Comparison of ENCODE assay signal across 8 mouse cellular contexts in the genomic region with DNA sequence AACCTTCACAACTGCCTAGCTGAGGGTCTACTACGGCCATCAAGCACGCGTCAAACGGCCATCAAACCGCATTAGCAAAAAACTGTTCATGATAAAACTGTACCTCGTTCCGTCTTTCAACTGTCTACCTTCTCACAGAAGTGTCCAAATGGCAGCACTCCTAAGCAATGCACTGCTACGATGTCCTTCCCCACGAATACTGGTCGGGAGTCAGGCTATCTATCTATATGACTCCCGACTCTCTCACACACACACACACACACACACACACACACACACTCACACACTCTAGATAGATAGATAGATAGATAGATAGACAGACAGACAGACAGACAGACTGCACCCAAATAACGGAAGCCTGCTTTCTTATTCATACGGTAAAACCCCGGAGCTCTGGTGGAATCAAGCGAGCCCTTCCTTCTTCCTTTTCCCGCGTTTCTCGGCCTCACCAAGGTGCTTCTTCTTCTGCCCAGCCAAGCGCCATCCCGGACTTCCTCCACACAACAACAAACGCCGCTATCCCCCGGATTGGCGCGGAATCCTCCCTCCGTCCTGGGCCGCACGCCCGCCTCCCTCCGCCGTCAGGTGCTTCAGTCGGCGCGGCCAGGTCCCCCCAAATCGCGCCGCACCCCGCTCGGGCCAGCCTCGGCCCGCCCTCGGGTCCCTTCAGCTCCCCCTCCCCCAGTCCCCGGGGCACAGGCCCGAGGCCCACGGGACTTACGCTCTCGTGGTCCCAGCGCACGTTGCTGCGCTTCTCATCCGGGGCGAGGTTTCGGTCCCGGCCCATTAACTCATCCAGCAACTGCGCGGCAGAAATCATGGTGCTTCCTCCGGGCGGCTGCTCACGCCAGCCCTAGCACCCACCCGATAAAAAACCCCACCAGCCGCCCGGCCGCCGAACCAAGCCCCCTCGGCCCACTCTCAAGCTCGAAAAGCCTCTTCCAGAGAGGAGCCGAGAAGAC. TPM values are rescaled to one million over a fixed set of nuclear protein-coding genes. Genes with fewer than 3 reads are reported as not detected.
DNase-seq lines count a peak whose midpoint lies in the region; ATAC-seq and TF ChIP-seq lines count a peak whose summit lies in the region.

No protein-coding gene starts in this region.

- H3K4me1 ChIP-seq in neural tube, embryonic 11.5 days (ENCODE audit: control insufficient read depth, insufficient read depth, low read length), result peaks cover 3% of the 10 kb centered on the region; the same call in 1 of the 2 replicates
- H3K4me1 ChIP-seq in intestine, postnatal 0 days (replicated peaks; ENCODE audit: control insufficient read depth, insufficient read depth, low read length), result peaks cover 5% of the 10 kb centered on the region; the same call in 1 of the 2 replicates
- peaks cover 49% of the 10 kb centered on the region for H3K4me1 ChIP-seq in megakaryocyte, embryonic 14.5 days

- no peaks in the 10 kb centered on the region for H3K27me3 ChIP-seq in neural tube, embryonic 11.5 days (ENCODE audit: control insufficient read depth, insufficient read depth, low read length)
- no peaks in the 10 kb centered on the region for H3K27me3 ChIP-seq in intestine, postnatal 0 days (replicated peaks; ENCODE audit: control insufficient read depth, insufficient read depth, low read length)
- no peaks in the 10 kb centered on the region for H3K27me3 ChIP-seq in megakaryocyte, embryonic 14.5 days (replicated peaks)

- peak; percentile 68 for ATAC-seq in neural tube, embryonic 11.5 days (ENCODE audit: insufficient read depth, low FRiP score, low TSS enrichment)
- peak; percentile 57 for ATAC-seq in erythroblast, adult 5-6 weeks (replicated peaks; ENCODE audit: low FRiP score, poor library complexity, severe bottlenecking)
- ATAC-seq in intestine, postnatal 0 days, result peak; percentile 65

- WGBS in neural tube, embryonic 11.5 days, result under 1% methylated on average over 64 of the region's 67 CpGs
- under 1% methylated on average over 66 of the region's 67 CpGs for whole genome bisulfite sequencing in intestine, postnatal 0 days

- H3K36me3 ChIP-seq in neural tube, embryonic 11.5 days (ENCODE audit: control insufficient read depth, insufficient read depth, low read length), result peaks cover 2% of the 10 kb centered on the region; the same call in 1 of the 2 replicates
- H3K36me3 ChIP-seq in intestine, postnatal 0 days (ENCODE audit: control insufficient read depth, insufficient read depth), result no peaks in the 10 kb centered on the region
- H3K36me3 ChIP-seq in megakaryocyte, embryonic 14.5 days (replicated peaks; ENCODE audit: low read length), result peaks cover 21% of the 10 kb centered on the region

- peak overlapping the region; percentile 94 for H3K4me3 ChIP-seq in neural tube, embryonic 11.5 days (ENCODE audit: low read depth, low read length)
- H3K4me3 ChIP-seq in intestine, postnatal 0 days (ENCODE audit: low read depth, low read length), result peak overlapping the region; percentile 99
- peak overlapping the region; percentile 92 for H3K4me3 ChIP-seq in megakaryocyte, embryonic 14.5 days (replicated peaks)

- H3K9ac ChIP-seq in neural tube, embryonic 11.5 days (ENCODE audit: low read length), result peak overlapping the region; percentile 80
- H3K9ac ChIP-seq in intestine, postnatal 0 days (ENCODE audit: low read depth, low read length), result peak overlapping the region; percentile 97

- no peak for TF ChIP-seq CTCF in intestine, postnatal 0 days (IDR thresholded peaks at IDR 0.05; ENCODE audit: low read depth)

- H3K27ac ChIP-seq in neural tube, embryonic 11.5 days (ENCODE audit: low read depth, low read length), result peak overlapping the region; percentile 88
- H3K27ac ChIP-seq in intestine, postnatal 0 days (ENCODE audit: low read depth, low read length), result peak overlapping the region; percentile 98

- peak overlapping the region; percentile 88 for H3K4me2 ChIP-seq in neural tube, embryonic 11.5 days (ENCODE audit: low read depth)
- H3K4me2 ChIP-seq in intestine, postnatal 0 days (replicated peaks; ENCODE audit: low read depth), result peak overlapping the region; percentile 74

- no peak for DNase-seq in neural tube, embryonic 11.5 days (ENCODE audit: low spot score)
- no peak for DNase-seq in neural tube, embryonic 10.5 days (ENCODE audit: extremely low spot score, low spot score)
- DNase-seq in adrenal gland, postnatal 36 days, result peak; percentile 55 to 73
- no peak for DNase-seq in T-cell, adult 2 months (ENCODE audit: low spot score)
- DNase-seq in thymus, postnatal 14 days, result no peak

- H3K9me3 ChIP-seq in neural tube, embryonic 11.5 days (ENCODE audit: control insufficient read depth, low read length), result no peaks in the 10 kb centered on the region
- H3K9me3 ChIP-seq in intestine, postnatal 0 days (ENCODE audit: control insufficient read depth), result no peaks in the 10 kb centered on the region
- no peaks in the 10 kb centered on the region for H3K9me3 ChIP-seq in megakaryocyte, embryonic 14.5 days

RNA-seq across cellular contexts. Expression of a gene that starts 0.5 kb away (rescaled TPM):
- 114 and 116 TPM in 2 replicates for polyA plus RNA-seq in neural tube, embryonic 11.5 days (2014; fragmentation: Nextera tagmentation; extraction: Ambion mirVana)
- 10 to 100 TPM; 59.5 to 69.8 TPM for total RNA-seq in adrenal gland, postnatal 36 days (2021)
- total RNA-seq in erythroblast, adult 5-6 weeks (2015; ENCODE audit: low replicate concordance), result 140 and 142 TPM in 2 replicates
- total RNA-seq in erythroblast, adult 5-6 weeks (2017; ENCODE audit: low replicate concordance), result 373 and 416 TPM in 2 replicates
- polyA plus RNA-seq in intestine, postnatal 0 days (2015; fragmentation: Nextera tagmentation; extraction: Ambion mirVana), result 52.4 and 60.1 TPM in 2 replicates
- 2.8 and 22.3 TPM in 2 replicates for polyA plus RNA-seq in megakaryocyte, embryonic 14.5 days (2012; ENCODE audit: insufficient read depth, low replicate concordance)

RNA-seq across cellular contexts. Expression of a gene that starts 6.6 kb away (rescaled TPM):
- 22.9 and 23.4 TPM in 2 replicates for polyA plus RNA-seq in neural tube, embryonic 11.5 days (2014; fragmentation: Nextera tagmentation; extraction: Ambion mirVana)
- 100 to 1,000 TPM; 132 to 151 TPM for total RNA-seq in adrenal gland, postnatal 36 days (2021)
- total RNA-seq in erythroblast, adult 5-6 weeks (2015; ENCODE audit: low replicate concordance), result 4.0 and 4.4 TPM in 2 replicates
- 13.4 and 17.4 TPM in 2 replicates for total RNA-seq in erythroblast, adult 5-6 weeks (2017; ENCODE audit: low replicate concordance)
- polyA plus RNA-seq in intestine, postnatal 0 days (2015; fragmentation: Nextera tagmentation; extraction: Ambion mirVana), result 18.0 and 19.6 TPM in 2 replicates
- polyA plus RNA-seq in megakaryocyte, embryonic 14.5 days (2012; ENCODE audit: insufficient read depth, low replicate concordance), result 32.7 and 40.6 TPM in 2 replicates

RNA-seq across cellular contexts. Expression of a gene that starts 39.6 kb away (rescaled TPM):
- 0.43 TPM in 1 of 2 replicates, not detected in the other for polyA plus RNA-seq in neural tube, embryonic 11.5 days (2014; fragmentation: Nextera tagmentation; extraction: Ambion mirVana)
- total RNA-seq in adrenal gland, postnatal 36 days (2021), result not detected
- total RNA-seq in erythroblast, adult 5-6 weeks (2015; ENCODE audit: low replicate concordance), result not detected in 2 replicates
- not detected in 2 replicates for total RNA-seq in erythroblast, adult 5-6 weeks (2017; ENCODE audit: low replicate concordance)
- polyA plus RNA-seq in intestine, postnatal 0 days (2015; fragmentation: Nextera tagmentation; extraction: Ambion mirVana), result 92.5 and 139 TPM in 2 replicates
- polyA plus RNA-seq in megakaryocyte, embryonic 14.5 days (2012; ENCODE audit: insufficient read depth, low replicate concordance), result not detected in 2 replicates

Comparison
In these comparisons a context has a peak if more than half of its experiments do, and no peak if none do; other contexts are left out.
1. DNase-seq: peak in adrenal gland, postnatal 36 days (2 of 2); none in neural tube, embryonic 11.5 days (single experiment), neural tube, embryonic 10.5 days (single experiment), T-cell, adult 2 months (single experiment) and thymus, postnatal 14 days (single experiment).
2. RNA of a gene that starts 39.6 kb away (polyA plus RNA-seq): 92.5 to 139 TPM in intestine, postnatal 0 days; 0.43 TPM in neural tube, embryonic 11.5 days and not detected in megakaryocyte, embryonic 14.5 days; every median in the first group is over 10 times any median in the second.
3. Peak in every context shown above with its lines, with median percentiles within 50 percentile points of each other: ATAC-seq and H3K4me3 ChIP-seq.